Mouse (Mus musculus) cerebellum, adult 2 months (tissue): ENCODE data around the gene Atad3a. TPM values are rescaled to one million over a fixed set of nuclear protein-coding genes. Genes with fewer than 3 reads are reported as not detected.
A peak's percentile ranks its signal among the peaks of the same experiment; 100 is the strongest.
"Not testable (repeated sequence)": the region's sequence is repeated elsewhere in the genome, so short reads cannot be mapped to it uniquely, and the experiment has no call there.

ENCODE experiments used
- DNase-seq, 2 experiments: peaks; one replicate each; pipeline ENCODE4 v3.0.0; 2021
- H3K27ac ChIP-seq: fragments of 200-500 bp; 2 replicates; pipeline ENCODE4 v1.5.1; 2012; ENCODE audit warnings: low read length, control low read depth, inconsistent platforms; ENCODE audit not compliant: insufficient read depth
- H3K27me3 ChIP-seq: fragments of 200-500 bp; 2 replicates; pipeline ENCODE4 v1.6.1; 2012; ENCODE audit warnings: inconsistent platforms, mild to moderate bottlenecking, low read length, moderate library complexity; ENCODE audit not compliant: control insufficient read depth, insufficient read depth
- H3K4me1 ChIP-seq: fragments of 200-500 bp; 2 replicates; pipeline ENCODE4 v1.6.1; 2011; ENCODE audit warnings: low read length; ENCODE audit not compliant: control insufficient read depth, insufficient read depth
- H3K4me3 ChIP-seq: fragments of 200-500 bp; replicated peaks from 2 replicates; pipeline ENCODE3; 2011; ENCODE audit warnings: mild to moderate bottlenecking, low read depth, low read length, control low read depth; ENCODE audit not compliant: insufficient read depth
- CTCF ChIP-seq: fragments of 200-500 bp; IDR thresholded peaks from 2 replicates; pipeline ENCODE4 v1.5.1; 2011; ENCODE audit warnings: low read depth, mild to moderate bottlenecking, control low read depth, low read length, moderate library complexity, borderline replicate concordance; ENCODE audit not compliant: insufficient read depth
- POLR2A ChIP-seq: fragments of 200-500 bp; IDR thresholded peaks from 2 replicates; pipeline ENCODE4 v1.6.1; 2011; ENCODE audit warnings: low read length, control low read depth, borderline replicate concordance; ENCODE audit not compliant: insufficient read depth
- WGBS: fragments of 180-500 bp; shearing (Covaris S2); methylation state at CpG from one replicate; pipeline ENCODE4 v1.1.7; 2018; 5-methylcytosine and 5-hydroxymethylcytosine counted together
- polyA plus RNA-seq: library from polyadenylated mRNA; depleted of rRNA; stranded (reverse); fragments of >200 nt; gene quantifications from 2 replicates; pipeline ENCODE4 v1.2.3, GENCODE M21; 2012

The Atad3a gene
- polyA plus RNA-seq, 1 experiment, result 114 TPM

DNA sequence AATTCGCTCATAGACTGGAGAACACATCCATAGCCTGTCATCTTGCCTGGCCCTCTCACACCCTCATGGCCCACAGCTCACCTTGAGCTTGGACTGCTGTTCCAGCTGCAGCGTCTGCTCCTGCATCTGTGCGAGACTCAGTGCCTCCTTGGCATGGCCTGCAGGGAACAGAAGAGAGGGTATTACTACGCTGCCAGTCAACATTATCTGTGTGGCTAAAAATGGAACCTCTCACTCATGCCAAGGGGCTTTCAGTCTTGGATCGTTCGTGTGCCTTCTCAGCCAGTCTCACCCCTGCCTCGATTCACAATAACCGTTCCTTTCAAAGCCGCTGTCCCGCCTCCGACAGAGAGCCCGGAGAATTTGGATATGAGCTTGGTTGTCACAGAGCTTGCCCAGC, 3.9 kb downstream of the Atad3a start:
- Histone ChIP-seq H3K27me3 (no peaks in the 10 kb centered on the region), H3K27ac (no peak overlapping the region), H3K4me3 (no peak overlapping the region), H3K4me1 (peaks cover 8% of the 10 kb centered on the region)
- TF ChIP-seq POLR2A, result no peak
- TF ChIP-seq CTCF, result no peak
- 41% methylated on average over 12 of the region's 12 CpGs for WGBS
- DNase-seq, result peak in 1 of 2 experiments; percentile 13

DNA sequence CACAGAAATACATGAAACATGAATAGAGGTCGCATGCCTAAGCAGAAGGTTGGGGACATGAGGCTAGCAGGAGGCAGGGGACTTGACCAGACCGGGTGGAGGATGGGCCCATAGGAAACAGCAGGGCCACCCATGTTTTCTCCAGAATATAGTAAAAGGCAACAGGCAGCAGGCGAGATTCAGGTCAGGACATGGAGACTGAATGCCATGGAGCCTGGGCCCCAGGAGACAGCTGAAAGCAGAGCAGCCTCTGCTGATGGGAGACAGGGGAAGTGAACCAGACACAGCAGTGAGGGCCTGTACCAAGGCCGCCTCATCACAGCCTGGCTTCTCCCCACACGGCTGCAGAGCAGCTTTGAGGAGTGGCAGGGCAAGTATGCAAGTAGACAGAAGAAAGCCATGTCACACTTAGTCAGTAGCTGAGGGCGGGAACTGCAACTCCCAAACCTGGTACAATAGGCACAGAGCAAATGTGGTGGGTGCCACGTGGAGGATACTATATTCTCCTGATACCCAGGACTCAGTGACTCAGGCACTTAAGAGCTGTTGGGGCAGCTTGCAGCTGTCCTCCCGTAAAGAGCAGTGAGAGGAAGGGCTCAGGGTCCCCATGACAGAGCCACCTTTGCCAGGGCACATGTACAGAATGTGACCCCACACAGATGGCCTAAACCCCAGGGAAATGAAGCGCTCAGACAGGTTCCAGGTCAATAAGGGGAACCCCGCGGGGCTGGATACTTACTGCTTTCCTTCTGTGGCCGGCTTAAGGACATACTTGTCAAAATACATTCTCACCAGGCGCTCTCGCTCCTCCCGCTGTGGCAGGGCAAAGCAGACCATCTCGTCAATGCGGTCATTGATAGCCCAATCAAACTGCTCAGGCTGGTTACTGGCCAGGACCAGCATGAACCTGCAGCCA, 14.1 kb downstream of the Atad3a start:
- H3K4me3 ChIP-seq, result peak overlapping the region; percentile 4
- H3K27ac ChIP-seq, result peak overlapping the region; percentile 100
- no peak for TF ChIP-seq CTCF
- 0 out of 2 replicates have a peak, but pooled peaks have one; percentile 19 for TF ChIP-seq POLR2A
- 17% methylated on average over 17 of the region's 17 CpGs for WGBS
- H3K27me3 ChIP-seq, result no peaks in the 10 kb centered on the region
- peak; percentile 64 to 68 for DNase-seq
- H3K4me1 ChIP-seq, result peaks cover 56% of the 10 kb centered on the region

DNA sequence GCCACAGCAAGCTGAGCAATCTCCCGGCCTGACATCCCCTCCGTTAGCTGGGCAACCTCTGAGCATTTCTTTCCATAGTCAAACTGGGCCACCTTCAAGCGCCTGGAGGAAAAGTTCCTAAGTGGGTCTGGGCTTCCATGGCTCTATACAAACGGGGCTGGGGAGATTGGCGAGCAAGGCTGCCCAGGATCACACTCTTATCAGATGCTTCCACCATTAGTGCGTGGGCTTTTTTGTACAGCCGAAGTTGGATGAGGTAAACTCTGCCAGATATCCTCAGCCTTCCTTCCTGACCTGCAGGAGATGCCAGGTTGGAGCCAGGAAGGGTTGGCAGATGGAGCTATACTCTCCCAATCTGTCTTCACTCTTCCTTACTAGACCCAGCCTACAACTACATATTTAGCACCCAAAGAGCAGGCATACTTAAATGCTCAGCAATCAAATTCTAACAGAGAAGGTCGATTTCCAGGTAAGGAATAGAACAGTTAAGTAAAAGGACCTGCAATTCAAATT, 14.8 kb downstream of the Atad3a start:
- no peaks in the 10 kb centered on the region for H3K27me3 ChIP-seq
- 14% methylated on average over 8 of the region's 8 CpGs for WGBS
- TF ChIP-seq CTCF (no peak), POLR2A (peak; percentile 32; the same call in 1 of the 2 replicates)
- H3K4me3 ChIP-seq, result peak overlapping the region; percentile 10
- H3K4me1 ChIP-seq, result peaks cover 64% of the 10 kb centered on the region
- peak overlapping the region; percentile 100 for H3K27ac ChIP-seq
- peak; percentile 76 to 91 for DNase-seq

DNA sequence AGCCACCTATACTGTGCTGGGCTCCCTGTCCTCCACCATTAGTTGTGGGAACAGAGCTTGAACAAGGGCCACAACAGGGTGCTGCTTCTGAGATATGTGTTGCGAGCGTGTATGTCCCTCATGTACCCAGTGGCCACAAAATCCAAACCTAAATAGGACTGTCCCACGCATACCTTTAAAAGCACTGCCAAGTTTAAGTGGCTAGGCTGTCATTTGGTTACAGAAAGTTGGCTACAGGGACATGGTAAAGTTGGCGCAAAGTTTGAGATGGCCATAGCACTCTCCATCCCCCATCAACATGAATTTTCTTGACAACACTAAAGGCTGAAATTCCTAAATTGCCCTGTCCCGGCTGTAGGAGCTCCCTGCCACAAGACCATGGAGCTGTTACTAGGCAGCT, 15.8 kb downstream of the Atad3a start:
- 63% methylated on average over 5 of the region's 5 CpGs for WGBS

DNA sequence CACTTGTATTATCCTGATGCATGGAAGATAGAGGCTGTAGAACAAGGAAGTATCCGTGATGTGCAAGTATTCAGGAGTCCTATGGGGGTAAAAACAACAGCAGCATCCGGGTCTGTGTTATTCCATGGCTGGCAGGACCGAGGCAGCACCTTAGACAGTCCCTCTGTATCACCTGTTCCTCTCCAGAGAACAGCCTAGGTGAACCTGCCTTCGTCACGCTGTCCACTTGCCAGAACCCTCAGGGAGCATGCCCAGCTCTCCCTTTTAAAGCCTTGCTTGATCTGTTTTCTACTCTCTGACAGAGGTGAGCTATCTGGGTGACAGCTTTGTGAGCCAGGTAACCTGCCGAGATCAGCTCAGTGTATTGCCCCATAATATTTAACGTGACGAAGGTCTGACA, 16.4 kb downstream of the Atad3a start:
- peaks cover 76% of the 10 kb centered on the region for H3K4me1 ChIP-seq
- WGBS, result 14% methylated on average over 8 of the region's 8 CpGs
- no peaks in the 10 kb centered on the region for H3K27me3 ChIP-seq
- H3K4me3 ChIP-seq, result peak overlapping the region; percentile 7
- peak; percentile 69 to 70 for DNase-seq
- TF ChIP-seq POLR2A (peak; percentile 15; the same call in 1 of the 2 replicates), CTCF (no peak)
- peak overlapping the region; percentile 100 for H3K27ac ChIP-seq

More for the DNA sequence above, 15.8 kb downstream of the Atad3a start:
- TF ChIP-seq CTCF (no peak), POLR2A (no peak)
- peak overlapping the region; percentile 100 for H3K27ac ChIP-seq
- peaks cover 73% of the 10 kb centered on the region for H3K4me1 ChIP-seq
- H3K27me3 ChIP-seq, result no peaks in the 10 kb centered on the region
- no peak for DNase-seq
- H3K4me3 ChIP-seq, result no peak overlapping the region

DNA sequence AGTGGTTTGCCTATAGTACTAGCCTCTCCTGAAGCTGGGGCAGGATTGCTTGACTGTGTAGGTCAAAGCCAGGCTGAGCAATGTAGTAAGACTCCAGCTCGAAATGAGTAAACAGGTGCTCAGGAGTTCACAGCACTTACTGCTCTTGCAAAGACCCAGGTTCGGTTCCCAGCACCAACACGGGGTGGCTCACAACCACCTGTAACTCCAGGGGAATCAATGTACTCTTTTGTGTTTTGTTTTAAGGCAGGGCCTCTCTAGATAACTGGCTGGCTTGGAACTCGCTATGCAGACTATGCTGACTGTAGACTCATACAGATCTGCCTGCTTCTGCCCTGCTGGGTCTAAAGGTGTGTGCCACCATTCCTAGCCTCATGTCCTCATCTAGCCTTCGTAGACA, 18.2 kb downstream of the Atad3a start:
- DNase-seq, result no peak
- Histone ChIP-seq H3K27ac (peak overlapping the region; percentile 48; the same call in 1 of the 2 replicates), H3K27me3 (no peaks in the 10 kb centered on the region), H3K4me3 (no peak overlapping the region), H3K4me1 (peaks cover 87% of the 10 kb centered on the region)
- 77% methylated on average over 5 of the region's 5 CpGs for WGBS
- no peak for TF ChIP-seq CTCF
- no peak for TF ChIP-seq POLR2A

DNA sequence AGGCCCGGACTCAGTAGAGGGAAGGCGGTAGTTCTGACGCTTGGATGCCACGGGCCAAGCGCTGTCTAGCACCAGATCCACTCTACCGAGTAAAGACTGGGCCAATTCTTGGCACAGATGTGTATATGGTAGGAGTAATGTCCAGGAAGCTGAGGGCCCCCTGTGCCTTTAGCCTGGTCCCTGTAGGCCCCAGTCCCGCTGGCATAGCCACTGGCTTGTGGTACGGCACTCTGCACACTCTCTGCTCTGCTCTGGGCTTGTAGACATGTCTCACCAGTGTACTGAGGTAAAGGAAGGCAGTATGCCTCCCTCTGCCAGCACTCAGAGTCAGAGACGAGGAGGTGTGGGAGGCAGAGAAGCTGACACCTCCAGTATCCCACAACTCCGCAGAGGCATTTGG, 20.2 kb downstream of the Atad3a start:
- H3K4me3 ChIP-seq, H3K27me3 ChIP-seq: not testable (repeated sequence)
- H3K27ac ChIP-seq, result peak overlapping the region; percentile 48
- 35% methylated on average over 10 of the region's 10 CpGs for WGBS
- peaks cover 75% of the 10 kb centered on the region for H3K4me1 ChIP-seq
- peak in 1 of 2 experiments; percentile 46 for DNase-seq
